Mouse (Mus musculus): ENCODE data around the gene Ccdc134. TPM values are rescaled to one million over a fixed set of nuclear protein-coding genes. Genes with fewer than 3 reads are reported as not detected.

Gene Ccdc134
- total RNA-seq, 2 experiments from 2014 or later = 4.4 to 6.4 TPM

DNA sequence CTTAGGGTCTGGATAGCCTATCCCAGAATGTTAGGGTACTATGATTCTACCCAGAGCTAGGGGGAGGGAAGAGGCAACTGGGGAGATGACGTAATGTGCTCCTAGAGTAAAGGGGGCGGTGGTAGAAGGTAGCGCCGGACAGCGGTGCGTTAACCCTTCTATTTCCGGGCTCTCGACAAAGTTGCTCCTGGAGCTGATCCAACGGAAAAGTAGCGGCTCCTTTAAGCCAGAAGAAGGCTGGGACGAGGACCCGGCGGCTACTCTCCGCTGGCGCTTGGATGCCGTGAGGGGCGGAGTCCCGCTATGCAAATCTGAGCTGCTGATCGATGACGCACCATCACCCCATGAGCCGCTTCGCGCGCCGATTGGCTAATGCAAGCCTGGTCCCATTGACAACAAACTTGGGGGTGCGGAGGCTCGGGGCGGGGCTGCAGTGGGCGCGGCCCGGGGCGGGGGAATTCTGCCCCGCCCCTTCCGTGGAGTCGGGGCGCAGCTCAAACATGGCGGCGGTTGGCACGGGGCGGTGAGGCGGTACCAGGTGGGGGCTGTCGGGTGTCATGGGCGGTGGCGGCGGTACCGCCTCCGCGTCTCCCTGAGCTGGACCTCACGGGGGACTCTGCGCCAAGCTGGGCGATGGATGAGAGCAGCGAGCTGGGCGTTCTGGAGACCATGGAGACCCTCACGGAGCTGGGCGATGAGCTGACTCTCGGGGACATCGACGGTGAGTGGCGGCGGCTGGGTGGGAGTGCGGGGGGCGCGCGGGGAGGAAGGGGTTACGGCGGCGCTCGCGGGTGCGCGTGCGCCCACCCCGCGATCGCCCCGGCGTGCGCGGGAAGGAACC is 19.3 kb downstream of the Ccdc134 start, which contains the start of gene Srebf2:
Srebf2 (plus strand) TSS at position 412 of the 841 bp plus-strand sequence.
- intact Hi-C loops (cut with DNase I) = loop anchor here (5.0 kb wide), 1 partner anchor 200 kb away; no protein-coding TSS in a partner anchor
- peak; percentile 97 for DNase-seq (ENCODE audit: low spot score)

DNA sequence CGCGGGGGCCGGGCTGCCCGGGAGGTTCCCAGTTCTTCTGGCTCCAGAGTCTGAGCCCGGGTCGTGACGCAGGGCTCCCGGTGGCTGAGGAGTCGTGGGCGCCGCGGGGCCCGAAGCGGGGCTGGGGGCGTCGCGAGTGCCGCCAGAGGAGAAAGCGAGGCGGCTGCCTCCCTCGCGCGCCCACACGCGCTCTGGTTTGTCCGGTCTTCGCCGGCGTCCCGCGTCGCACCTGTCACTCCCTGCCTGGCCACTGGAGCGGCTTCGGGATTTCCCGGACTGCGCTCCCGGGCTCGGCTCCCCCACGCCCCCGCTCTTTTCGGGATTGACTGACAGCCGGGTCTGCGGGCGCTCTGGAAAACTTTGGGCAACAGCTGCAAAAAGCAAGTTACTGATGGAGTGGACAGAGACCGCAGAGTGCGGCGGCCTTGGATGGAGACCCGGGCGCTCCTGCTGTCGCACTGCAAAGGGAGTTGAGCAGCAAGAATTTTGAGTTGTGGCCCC is 19.9 kb downstream of the Ccdc134 start:
- intact Hi-C loops (cut with DNase I) = loop anchor here (5.0 kb wide), 1 partner anchor 200 kb away; no protein-coding TSS in a partner anchor
- peak; percentile 29 for DNase-seq (ENCODE audit: low spot score)

DNA sequence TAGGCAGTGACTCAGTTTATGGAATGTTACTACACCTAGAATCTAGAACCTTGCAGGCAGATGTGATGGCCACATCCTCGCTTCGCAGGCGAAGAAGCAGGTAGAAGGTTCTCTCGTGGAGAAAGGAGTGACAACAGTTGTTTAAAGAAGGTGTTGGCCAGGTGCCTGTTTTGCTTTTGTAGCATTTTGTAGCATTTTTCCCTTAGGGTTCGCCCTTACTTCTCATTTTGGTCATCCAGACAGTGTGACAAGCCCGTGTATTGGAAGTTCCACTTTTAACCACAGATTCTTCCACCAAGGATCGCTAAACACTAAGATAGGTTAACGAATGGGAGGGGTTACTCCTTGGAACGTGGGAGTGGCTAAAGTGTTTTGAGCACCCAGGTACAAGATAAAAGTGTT is 20.8 kb downstream of the Ccdc134 start:
- intact Hi-C loops (cut with DNase I) = loop anchor here (5.0 kb wide), 1 partner anchor 199 kb away; no protein-coding TSS in a partner anchor
- DNase-seq (ENCODE audit: low spot score) = no peak

DNA sequence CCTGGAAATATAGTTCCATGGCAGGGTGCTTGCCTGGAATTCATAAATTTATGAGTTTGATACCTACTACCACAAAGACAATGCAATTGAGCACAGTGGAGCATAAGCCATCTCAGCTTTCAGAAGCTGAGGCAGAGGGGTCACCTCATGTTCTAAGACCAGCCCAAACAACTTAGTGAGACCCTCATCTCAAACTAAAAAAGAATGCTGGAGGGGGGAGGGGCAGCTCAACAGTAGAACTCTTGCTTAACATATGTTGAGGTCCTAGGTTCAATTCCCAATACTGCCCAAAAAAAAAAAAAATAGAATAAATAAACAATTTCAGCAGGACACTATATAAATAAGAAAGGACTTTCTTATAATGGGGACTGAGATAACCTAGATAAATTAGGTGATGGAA is 22.3 kb downstream of the Ccdc134 start:
- DNase-seq (ENCODE audit: low spot score) = no peak
- intact Hi-C loops (cut with DNase I) = no loop called here

DNA sequence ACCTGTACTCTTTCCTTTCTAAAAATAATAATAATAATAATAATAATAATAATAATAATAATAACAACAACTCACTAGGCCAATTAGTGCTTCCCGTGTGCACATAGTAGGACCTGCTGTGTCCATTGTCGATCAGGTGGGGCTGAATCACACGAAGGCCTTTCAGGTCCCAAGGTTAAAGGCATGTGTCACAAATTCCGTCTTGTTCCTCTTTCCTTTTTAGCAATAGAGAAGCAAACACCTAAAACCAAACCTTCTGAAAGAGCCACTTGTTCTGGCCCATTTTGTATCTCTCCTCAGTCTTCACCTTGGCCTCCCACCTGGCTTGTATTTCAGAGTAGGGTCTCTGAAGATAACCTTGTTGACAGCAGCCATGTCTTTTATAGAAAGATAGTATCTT is 23.5 kb downstream of the Ccdc134 start:
- intact Hi-C loops (cut with DNase I) = no loop called here
- DNase-seq (ENCODE audit: low spot score) = no peak

DNA sequence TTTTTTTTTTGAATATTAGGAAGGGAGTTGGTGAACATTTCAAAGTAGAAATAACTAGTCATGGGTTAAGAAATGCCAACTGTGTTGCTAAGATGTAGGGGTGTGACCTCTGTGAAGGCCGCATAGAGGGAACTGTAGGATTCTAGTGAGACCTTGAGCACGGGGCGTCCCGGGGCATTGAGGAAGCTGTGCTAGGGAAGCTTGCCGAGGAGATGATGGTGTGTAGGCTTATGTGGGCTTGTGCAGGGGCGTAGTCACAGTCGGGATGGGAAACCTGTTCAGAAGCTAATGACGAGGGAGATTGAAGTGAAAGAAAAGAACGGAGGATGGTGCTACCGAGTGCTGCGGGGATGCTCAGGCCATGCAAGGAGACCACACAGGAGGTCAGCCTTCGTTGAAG is 24.3 kb downstream of the Ccdc134 start:
- no peak for DNase-seq (ENCODE audit: low spot score)
- intact Hi-C loops (cut with DNase I) = no loop called here

DNA sequence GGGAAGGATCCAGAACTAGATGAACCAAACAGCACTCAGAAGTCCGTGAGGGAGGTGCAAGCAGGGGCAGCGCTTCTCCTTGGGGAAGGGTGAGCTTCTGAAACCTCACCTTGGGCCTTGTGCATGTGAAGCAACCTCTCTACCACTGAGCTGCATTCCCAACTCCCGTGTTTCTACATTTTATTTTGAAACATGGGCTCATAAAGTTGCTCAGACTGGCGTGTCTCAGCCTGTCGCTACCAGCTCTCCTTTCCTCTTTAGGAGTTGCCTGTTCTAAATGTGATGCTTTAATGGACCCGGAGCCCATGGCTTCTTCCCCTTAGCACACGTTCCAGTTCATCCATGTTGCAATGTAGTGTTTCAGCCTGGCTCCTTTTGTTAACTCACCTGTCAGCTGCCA is 24.7 kb downstream of the Ccdc134 start:
- DNase-seq (ENCODE audit: low spot score) = no peak
- intact Hi-C loops (cut with DNase I) = no loop called here

DNA sequence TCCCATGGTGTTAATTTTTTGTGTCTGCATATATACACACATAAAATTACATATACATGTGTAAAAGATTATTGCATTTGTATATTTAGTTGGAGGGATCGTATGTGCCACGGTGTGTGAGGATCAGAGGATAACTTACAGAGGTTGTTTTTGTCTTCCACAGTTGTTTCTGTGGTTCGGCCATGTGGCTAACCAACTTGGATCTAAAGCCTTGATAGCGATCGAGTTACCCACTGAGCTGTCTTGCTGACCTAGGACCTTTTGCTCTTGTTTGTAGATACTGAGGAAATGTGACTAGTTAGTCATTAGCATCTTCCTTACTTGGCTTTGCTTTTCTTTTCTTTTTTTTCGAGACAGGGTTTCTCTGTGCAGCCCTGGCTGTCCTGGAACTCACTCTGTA is 28.6 kb downstream of the Ccdc134 start:
- no peak for DNase-seq (ENCODE audit: low spot score)
- intact Hi-C loops (cut with DNase I) = no loop called here

DNA sequence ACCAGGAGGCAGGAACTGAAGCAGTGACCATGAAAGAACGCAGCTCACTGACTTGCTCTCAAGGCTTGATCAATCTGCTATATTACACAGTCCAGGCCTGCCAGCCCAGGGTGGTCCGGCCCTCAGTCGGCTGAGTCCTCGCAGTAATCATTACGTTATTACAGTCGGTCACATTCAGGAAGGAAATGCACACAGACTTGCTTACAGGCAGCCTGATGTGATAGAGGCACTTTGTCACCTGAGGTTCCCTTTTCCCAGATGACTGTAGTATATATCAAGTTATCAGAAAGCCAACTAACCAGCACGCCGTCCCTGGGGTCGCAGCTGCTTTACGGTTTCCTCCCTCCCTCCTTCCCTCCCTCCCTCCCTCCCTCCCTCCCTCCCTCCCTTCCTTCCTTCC is 29.2 kb downstream of the Ccdc134 start:
- DNase-seq (ENCODE audit: low spot score) = no peak
- intact Hi-C loops (cut with DNase I) = no loop called here

DNA sequence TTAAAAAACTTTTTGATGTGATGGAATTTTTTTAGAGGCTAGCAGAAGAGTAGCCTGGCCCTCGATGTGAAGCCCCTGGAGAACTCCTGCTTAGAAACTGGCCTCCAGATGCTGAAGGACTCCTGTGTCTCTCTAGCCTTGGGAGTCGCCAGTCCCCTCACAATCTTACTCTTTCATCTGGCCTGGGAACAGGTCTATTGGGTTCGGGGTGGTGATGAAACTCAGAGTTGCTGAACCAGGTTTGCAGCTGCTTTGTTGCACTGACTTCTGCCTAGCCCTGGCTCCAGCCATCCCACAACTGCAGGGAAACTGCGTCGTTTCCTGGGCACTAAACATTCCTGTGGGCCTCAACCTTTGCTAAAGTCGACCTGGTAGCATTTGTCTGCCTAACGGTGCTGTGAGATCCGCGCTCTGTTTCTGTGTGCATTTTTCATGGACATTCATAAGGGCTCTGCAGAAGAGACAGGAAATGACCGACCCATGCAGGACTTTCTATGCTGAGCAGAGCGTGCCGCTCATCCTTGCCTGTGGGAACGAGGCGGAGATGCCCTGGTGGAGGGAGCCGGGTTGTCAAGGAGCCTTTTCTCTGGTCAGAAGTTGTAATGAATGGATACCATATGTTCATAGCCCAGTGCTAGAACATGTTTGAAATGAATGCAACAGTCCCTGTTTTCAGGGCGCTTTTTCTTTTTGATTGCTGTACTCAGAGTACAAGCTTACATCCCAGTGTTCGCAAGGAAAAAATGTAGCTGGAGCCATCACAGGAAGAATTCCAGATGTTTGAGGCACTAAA is 30.7 kb downstream of the Ccdc134 start:
- DNase-seq (ENCODE audit: low spot score) = no peak

DNA sequence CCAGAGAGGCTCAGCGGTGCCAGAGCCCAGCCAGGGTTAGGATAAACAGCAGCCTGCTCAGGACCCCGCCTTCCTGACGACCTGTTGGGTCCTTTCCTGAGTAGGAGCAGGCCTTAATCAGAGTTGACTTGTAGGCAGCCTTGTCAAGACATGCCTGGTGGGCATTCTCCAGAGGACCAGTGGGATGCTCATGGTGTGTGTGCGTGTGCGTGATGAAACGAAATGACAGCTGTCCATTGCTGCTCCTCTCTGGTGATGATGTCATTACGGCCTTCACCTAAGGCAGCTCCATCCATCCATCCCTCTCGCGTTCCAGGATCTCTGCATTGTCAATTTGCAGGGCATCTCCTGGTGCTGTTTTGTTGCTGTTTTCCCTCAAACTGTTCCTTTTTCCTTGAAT is 31.7 kb downstream of the Ccdc134 start:
- intact Hi-C loops (cut with DNase I) = no loop called here
- DNase-seq (ENCODE audit: low spot score) = no peak

More for the DNA sequence above, 30.7 kb downstream of the Ccdc134 start:
- intact Hi-C loops (cut with DNase I) = no loop called here

DNA sequence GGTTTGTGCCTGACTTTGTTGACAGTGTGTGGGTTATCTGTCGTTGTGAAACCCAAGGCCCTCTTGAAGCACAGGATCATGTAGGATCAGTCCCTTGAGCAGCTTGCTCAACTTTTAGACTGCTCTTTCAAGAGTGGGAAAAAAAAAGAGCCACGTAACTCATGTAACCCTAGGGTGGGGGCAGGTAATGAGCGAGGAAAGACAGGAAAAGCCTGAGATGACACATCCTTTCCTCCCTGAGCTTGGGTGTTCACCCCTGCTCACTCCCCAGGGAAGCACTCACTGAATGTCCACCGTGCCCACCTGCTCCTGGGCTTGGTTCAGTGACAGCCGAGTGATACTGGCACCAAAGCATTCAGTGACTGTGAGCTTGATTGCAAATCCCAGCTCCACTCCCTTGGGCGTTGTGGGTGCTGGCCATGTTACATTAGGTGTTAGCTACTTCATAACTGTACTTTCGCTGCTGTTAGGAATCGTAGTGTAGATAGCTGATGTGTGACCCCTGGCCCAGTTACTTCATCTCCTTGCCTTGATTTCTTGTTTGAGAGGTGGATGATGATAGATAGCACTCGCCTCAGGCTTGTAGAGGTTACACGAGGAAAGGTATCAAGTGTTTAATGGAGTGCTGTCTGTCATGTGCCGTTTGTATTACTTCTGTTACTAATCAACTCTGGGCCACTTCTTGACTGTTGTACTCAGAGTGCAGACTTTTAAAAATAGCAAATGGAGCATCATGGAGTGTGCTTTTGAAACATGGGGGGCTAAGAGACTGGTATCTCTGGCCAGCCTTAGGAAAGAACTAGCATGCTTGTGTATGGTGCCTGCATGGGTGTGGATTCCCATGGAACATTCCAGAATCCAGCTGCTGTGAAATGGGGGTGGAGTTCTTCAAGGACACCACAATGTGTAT is 33.3 kb downstream of the Ccdc134 start:
- intact Hi-C loops (cut with DNase I) = loop anchor here (5.0 kb wide), 1 partner anchor 84 kb away; no protein-coding TSS in a partner anchor
- no peak for DNase-seq (ENCODE audit: low spot score)

DNA sequence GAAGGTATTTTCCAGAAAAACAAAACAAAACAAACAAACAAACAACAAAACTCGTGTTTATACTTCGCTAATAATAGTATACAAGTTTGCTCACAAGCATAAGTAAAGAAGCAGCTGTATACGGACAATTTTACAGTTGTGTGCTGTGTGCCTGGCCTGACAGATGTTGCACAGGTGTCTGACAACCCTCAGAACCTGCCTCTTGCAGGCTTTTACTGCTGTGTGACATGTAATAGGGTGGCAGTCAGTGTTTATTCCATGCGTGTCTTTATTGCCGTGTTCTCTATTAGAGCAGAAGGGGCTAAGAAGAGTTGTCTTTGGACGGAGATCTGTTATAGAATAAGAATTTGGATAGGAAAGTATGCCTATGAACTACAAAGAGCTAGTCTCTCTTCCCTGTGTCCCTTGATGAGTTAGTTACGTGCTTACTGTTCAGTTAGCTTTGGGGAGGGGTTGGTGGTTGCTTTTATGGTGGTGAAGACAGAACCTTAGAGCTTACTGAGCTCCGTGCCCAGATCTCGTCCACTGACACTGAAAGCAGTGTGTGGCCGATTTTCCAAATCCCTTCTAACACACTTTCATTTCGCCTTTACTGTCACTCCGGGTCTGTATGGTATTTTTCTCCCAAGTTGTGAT is 34.4 kb downstream of the Ccdc134 start:
- DNase-seq (ENCODE audit: low spot score) = no peak
- intact Hi-C loops (cut with DNase I) = loop anchor here (5.0 kb wide), 1 partner anchor 85 kb away; no protein-coding TSS in a partner anchor

DNA sequence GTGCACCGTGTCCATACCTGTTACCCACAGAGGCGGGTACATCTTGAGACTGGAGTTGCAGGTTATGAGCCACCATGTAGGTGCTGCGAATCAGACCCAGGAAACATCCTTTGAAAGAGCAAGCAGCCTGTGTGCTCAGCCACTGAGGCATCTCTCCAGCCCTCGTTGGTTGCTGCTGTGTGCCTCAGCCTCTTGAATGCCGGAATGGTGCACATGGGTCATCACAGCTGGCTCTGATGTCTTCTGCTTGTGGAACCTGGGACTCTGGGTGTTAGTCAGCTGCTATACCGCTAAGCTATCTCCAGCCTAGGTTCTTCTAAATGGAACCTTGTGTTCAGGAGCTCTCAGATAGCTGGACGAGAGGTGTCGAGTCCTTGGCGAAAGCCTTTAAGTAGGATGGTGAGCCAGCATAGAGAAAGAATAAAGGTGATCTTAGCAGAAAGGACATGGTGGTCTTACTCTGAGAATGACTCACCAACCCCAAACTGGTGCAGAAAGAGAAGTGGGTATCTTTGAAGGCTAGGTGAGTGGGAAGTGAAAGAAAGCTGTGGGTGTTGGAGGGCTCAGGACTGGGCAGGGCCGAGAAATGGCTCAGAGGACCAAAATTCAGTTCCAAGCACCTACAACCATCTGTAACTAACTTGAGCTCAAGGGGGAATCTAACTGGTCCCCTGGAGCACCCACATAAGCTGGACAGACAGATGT is 35.8 kb downstream of the Ccdc134 start:
- DNase-seq (ENCODE audit: low spot score) = no peak
- intact Hi-C loops (cut with DNase I) = loop anchor here (5.0 kb wide), 1 partner anchor 86 kb away; no protein-coding TSS in a partner anchor

DNA sequence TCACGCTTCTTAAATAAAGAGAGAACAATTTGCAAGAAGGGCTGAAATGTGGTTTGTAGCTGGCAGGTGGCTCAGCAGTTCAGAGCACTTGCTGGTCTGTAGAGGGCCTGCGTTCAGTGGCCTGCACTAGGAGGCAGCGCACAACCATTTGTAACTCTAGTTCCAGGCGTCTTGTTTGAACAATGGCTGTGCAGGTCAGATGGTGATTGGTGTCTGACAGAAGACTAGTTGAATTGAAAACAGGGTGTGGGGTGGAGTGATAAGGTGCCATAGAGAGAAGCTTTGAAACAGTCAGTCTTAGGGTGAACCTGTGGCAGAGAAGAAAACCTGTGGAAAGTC is 36.3 kb downstream of the Ccdc134 start:
- no peak for DNase-seq (ENCODE audit: low spot score)
- intact Hi-C loops (cut with DNase I) = loop anchor here (5.0 kb wide), 1 partner anchor 87 kb away; no protein-coding TSS in a partner anchor

DNA sequence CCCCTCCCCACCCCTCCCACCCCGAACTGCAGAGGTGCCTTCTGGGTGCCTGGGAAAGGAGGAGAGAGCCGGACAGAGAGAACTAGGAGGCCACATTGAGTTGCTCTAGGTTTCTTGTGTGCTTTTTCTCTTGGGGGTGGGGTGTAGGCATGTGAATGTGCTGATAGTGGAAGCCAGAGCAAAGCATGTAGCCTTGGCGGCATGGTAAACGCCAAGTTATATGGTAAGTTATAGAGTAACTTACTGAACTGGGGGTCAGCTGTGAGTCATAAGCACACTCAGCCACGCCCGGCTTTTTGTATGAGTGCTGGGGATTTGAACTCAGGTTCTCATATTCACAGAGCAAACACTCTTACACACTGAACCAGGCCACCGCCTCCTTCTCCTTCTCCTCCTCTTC is 36.8 kb downstream of the Ccdc134 start:
- intact Hi-C loops (cut with DNase I) = loop anchor here (5.0 kb wide), 1 partner anchor 87 kb away; no protein-coding TSS in a partner anchor
- no peak for DNase-seq (ENCODE audit: low spot score)

DNA sequence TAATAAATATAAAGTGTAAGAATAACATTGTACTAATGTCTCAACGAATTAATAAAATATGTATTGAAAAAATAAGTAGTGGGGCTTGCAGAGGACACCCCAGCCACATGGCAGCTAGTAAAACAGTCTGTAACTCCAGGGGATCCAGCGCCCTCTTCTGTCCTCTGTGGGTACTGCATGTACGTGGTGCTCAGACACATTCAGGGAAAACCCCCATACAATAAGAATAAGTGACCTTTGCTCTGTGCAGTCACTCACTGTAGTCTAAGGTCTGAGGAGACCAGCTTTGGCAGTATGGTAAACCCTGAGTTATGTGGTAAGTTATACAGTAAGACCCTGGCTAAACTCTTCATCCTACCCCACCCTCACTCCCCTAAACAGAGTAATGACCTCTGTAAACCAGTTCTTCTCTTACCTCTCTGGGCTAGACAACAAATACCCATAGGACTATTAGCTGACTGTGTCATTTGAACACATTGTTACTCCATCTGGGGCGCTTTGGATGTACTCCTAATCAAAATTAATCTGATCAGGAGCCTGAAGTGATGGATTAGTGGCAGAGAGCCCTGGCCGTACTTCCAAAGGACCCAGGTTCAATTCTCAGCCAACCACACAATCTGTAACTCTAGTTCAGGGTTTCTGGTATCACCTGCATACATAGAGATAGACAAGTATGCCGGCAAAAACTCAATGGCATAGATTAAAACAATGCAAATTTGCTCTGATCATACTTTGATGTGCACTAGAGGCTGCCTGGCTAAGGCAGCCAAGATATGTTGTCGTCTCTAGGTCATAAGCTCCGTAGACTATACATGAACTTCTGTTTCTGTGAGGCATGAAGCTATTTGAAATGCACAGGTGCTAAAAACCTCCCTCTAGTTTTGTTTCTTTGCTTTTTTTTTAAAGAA is 37.9 kb downstream of the Ccdc134 start:
- intact Hi-C loops (cut with DNase I) = loop anchor here (1.0 kb wide), 1 partner anchor 25 kb away; no protein-coding TSS in a partner anchor
- DNase-seq (ENCODE audit: low spot score) = peak; percentile 26
